Mouse (Mus musculus) right cerebral cortex, adult 2 months (tissue): ENCODE measurements around the gene AB124611.
"Not testable (repeated sequence)": the region's sequence is repeated elsewhere in the genome, so short reads cannot be mapped to it uniquely, and the experiment has no call there.

ENCODE experiments used
- DNase-seq, 2 experiments: peaks; one replicate each; pipeline ENCODE4 v3.0.0; 2021 to 2022; ENCODE audit warnings: low spot score in 2 of 2

The AB124611 gene

GRCm38 (mm10) chr9:21565004-21565586, 39.1 kb downstream of the AB124611 start:
- no peak for DNase-seq

- DNase-seq = no peak
These were observed 40.6 kb downstream of the AB124611 start for GRCm38 (mm10) chr9:21566538-21566937.

- DNase-seq = no peak
These were observed 41.1 kb downstream of the AB124611 start for GRCm38 (mm10) chr9:21567051-21567450.

GRCm38 (mm10) chr9:21568657-21569255, 42.8 kb downstream of the AB124611 start:
- DNase-seq = no peak

- DNase-seq = no peak
These were observed 48.2 kb downstream of the AB124611 start for GRCm38 (mm10) chr9:21574012-21574801.

- DNase-seq = no peak
These were observed 49.3 kb downstream of the AB124611 start for GRCm38 (mm10) chr9:21575253-21575652.

- DNase-seq = no peak
These were observed 50.3 kb downstream of the AB124611 start for GRCm38 (mm10) chr9:21576286-21576685.

GRCm38 (mm10) chr9:21578226-21578625, 52.2 kb downstream of the AB124611 start:
- no peak for DNase-seq

GRCm38 (mm10) chr9:21585401-21585800, 59.4 kb downstream of the AB124611 start:
- DNase-seq = no peak

GRCm38 (mm10) chr9:21587678-21588349, 61.8 kb downstream of the AB124611 start:
- DNase-seq = no peak

GRCm38 (mm10) chr9:21588350-21588749, 62.4 kb downstream of the AB124611 start:
- no peak for DNase-seq

GRCm38 (mm10) chr9:21589538-21589937, 63.6 kb downstream of the AB124611 start:
- DNase-seq = no peak

GRCm38 (mm10) chr9:21591127-21591830, 65.3 kb downstream of the AB124611 start:
- no peak for DNase-seq

- no peak for DNase-seq
These were observed 66.1 kb downstream of the AB124611 start for GRCm38 (mm10) chr9:21591831-21592702.

GRCm38 (mm10) chr9:21592703-21593121, 66.7 kb downstream of the AB124611 start, which contains the start of the genes Timm29 and Yipf2:
Gene Timm29 (plus strand): TSS chr9:21592722.
Gene Yipf2 (minus strand): TSS chr9:21592828.
- peak; percentile 95 to 96 for DNase-seq

- DNase-seq = peak; percentile 70 to 74
These were observed 67.2 kb downstream of the AB124611 start for GRCm38 (mm10) chr9:21593122-21593721.

- not testable (repeated sequence) for DNase-seq
These were observed 68.4 kb downstream of the AB124611 start for GRCm38 (mm10) chr9:21594350-21594749.

- no peak for DNase-seq
These were observed 68.9 kb downstream of the AB124611 start for GRCm38 (mm10) chr9:21594838-21595237.
